Mouse (Mus musculus) MEL (cell line): ENCODE data around the gene Mms19. TPM values are rescaled to one million over a fixed set of nuclear protein-coding genes. Genes with fewer than 3 reads are reported as not detected.
A peak's percentile ranks its signal among the peaks of the same experiment; 100 is the strongest.

Source experiments
- DNase-seq: peaks from one replicate; pipeline ENCODE4 v3.0.0; 2011; ENCODE audit warnings: low read depth, low spot score
- H3K27ac ChIP-seq: 2 replicates; pipeline ENCODE4 v1.5.1; 2012; ENCODE audit warnings: low read depth, mild to moderate bottlenecking, control low read depth, low read length, moderate library complexity; ENCODE audit not compliant: control insufficient read depth
- H3K27me3 ChIP-seq, 2 experiments: fragments of 150-350 bp in 1 of 2; sonication (generic) in 1 of 2; 2 replicates each; pipeline ENCODE4 v1.6.1; 2012; ENCODE audit warnings: low read length in 2 of 2, mild to moderate bottlenecking in 2 of 2, improper control_type of control experiment in 1 of 2, moderate library complexity in 1 of 2; ENCODE audit not compliant: insufficient read depth in 2 of 2, control insufficient read depth in 1 of 2
- H3K36me3 ChIP-seq, 2 experiments: 2 replicates each; pipeline ENCODE4 v1.6.1; 2012 to 2014; ENCODE audit warnings: low read length in 2 of 2, improper control_type of control experiment in 1 of 2, inconsistent platforms in 1 of 2, mild to moderate bottlenecking in 1 of 2; ENCODE audit not compliant: insufficient read depth in 2 of 2, control insufficient read depth in 1 of 2
- H3K4me1 ChIP-seq, 2 experiments: fragments of 150-350 bp in 1 of 2; sonication (generic) in 1 of 2; 2 replicates each; pipeline ENCODE4 v1.6.1; 2012; ENCODE audit warnings: low read length in 2 of 2, improper control_type of control experiment in 1 of 2, mild to moderate bottlenecking in 1 of 2; ENCODE audit not compliant: insufficient read depth in 2 of 2, control insufficient read depth in 1 of 2
- H3K4me3 ChIP-seq, 2 experiments: fragments of 150-350 bp in 1 of 2; sonication (generic) in 1 of 2; 2 replicates each; pipeline ENCODE4 v1.5.1; 2012; ENCODE audit warnings: low read depth in 2 of 2, low read length in 2 of 2, mild to moderate bottlenecking in 2 of 2, moderate library complexity in 2 of 2, control low read depth in 1 of 2, improper control_type of control experiment in 1 of 2; ENCODE audit not compliant: control insufficient read depth in 1 of 2, insufficient read depth in 1 of 2
- H3K79me2 ChIP-seq: 2 replicates; pipeline ENCODE4 v1.6.1; 2012; ENCODE audit warnings: mild to moderate bottlenecking, low read length, moderate library complexity; ENCODE audit not compliant: control insufficient read depth, poor library complexity, insufficient read depth
- H3K9ac ChIP-seq: 2 replicates; pipeline ENCODE4 v1.6.1; 2012; ENCODE audit warnings: low read depth, mild to moderate bottlenecking, control low read depth, low read length, moderate library complexity; ENCODE audit not compliant: control insufficient read depth, poor library complexity, severe bottlenecking
- H3K9me3 ChIP-seq: fragments of 150-350 bp; sonication (generic); replicated peaks from 2 replicates; pipeline ENCODE4 v1.6.1; 2012; ENCODE audit warnings: mild to moderate bottlenecking, low read length, improper control_type of control experiment, moderate library complexity; ENCODE audit not compliant: insufficient read depth
- BHLHE40 ChIP-seq: IDR thresholded peaks from 2 replicates; pipeline ENCODE4 v1.6.1; 2012; ENCODE audit warnings: low read depth, mild to moderate bottlenecking, inconsistent platforms, low read length, improper control_type of control experiment, borderline replicate concordance
- CHD2 ChIP-seq: IDR thresholded peaks from 2 replicates; pipeline ENCODE4 v1.6.1; 2011; ENCODE audit warnings: low read length, improper control_type of control experiment
- CTCF ChIP-seq, 3 experiments: IDR thresholded peaks in 2 of 3; conservative IDR thresholded peaks in 1 of 3; 2 replicates each; pipeline ENCODE4 v1.5.1; 2011 to 2012; ENCODE audit warnings: low read length in 3 of 3, low read depth in 2 of 3, mild to moderate bottlenecking in 2 of 3, improper control_type of control experiment in 1 of 3, inconsistent platforms in 1 of 3, mixed read lengths in 1 of 3, moderate library complexity in 1 of 3; ENCODE audit not compliant: control insufficient read depth in 1 of 3, insufficient read depth in 1 of 3, poor library complexity in 1 of 3, severe bottlenecking in 1 of 3
- E2F4 ChIP-seq: IDR thresholded peaks from 2 replicates; pipeline ENCODE4 v1.6.1; 2011; ENCODE audit warnings: low read depth, low read length, improper control_type of control experiment, borderline replicate concordance
- ELF1 ChIP-seq: IDR thresholded peaks from 2 replicates; pipeline ENCODE4 v1.6.1; 2014; ENCODE audit warnings: low read depth, mild to moderate bottlenecking, inconsistent platforms, low read length, improper control_type of control experiment, moderate library complexity
- EP300 ChIP-seq, 2 experiments: IDR thresholded peaks; 2 replicates each; pipeline ENCODE4 v1.6.1; 2011; ENCODE audit warnings: improper control_type of control experiment in 2 of 2, low read length in 2 of 2, low read depth in 1 of 2, mild to moderate bottlenecking in 1 of 2
- ETS1 ChIP-seq: IDR thresholded peaks from 2 replicates; pipeline ENCODE4 v1.6.1; 2012; ENCODE audit warnings: low read depth, mild to moderate bottlenecking, inconsistent platforms, low read length, improper control_type of control experiment, moderate library complexity
- JUND ChIP-seq: IDR thresholded peaks from 2 replicates; pipeline ENCODE4 v1.6.1; 2011; ENCODE audit warnings: low read depth, mild to moderate bottlenecking, improper control_type of control experiment, low read length
- KAT2A ChIP-seq: conservative IDR thresholded peaks from 2 replicates; pipeline ENCODE4 v1.6.1; 2012; ENCODE audit warnings: low read depth, low read length, improper control_type of control experiment, inconsistent platforms
- MAFK ChIP-seq: IDR thresholded peaks from 2 replicates; pipeline ENCODE4 v1.6.1; 2011; ENCODE audit warnings: low read depth, mild to moderate bottlenecking, low read length, improper control_type of control experiment, borderline replicate concordance
- MAX ChIP-seq: IDR thresholded peaks from 2 replicates; pipeline ENCODE4 v1.6.1; 2011; ENCODE audit warnings: low read length, improper control_type of control experiment
- MAZ ChIP-seq: IDR thresholded peaks from 2 replicates; pipeline ENCODE4 v1.6.1; 2012; ENCODE audit warnings: low read depth, mild to moderate bottlenecking, inconsistent platforms, low read length, improper control_type of control experiment
- MEF2A ChIP-seq: IDR thresholded peaks from 2 replicates; pipeline ENCODE4 v1.6.1; 2014; ENCODE audit warnings: low read depth, mild to moderate bottlenecking, inconsistent platforms, low read length, improper control_type of control experiment; ENCODE audit not compliant: poor library complexity, insufficient replicate concordance, severe bottlenecking; ENCODE audit errors: extremely low read depth
- MXI1 ChIP-seq: IDR thresholded peaks from 2 replicates; pipeline ENCODE4 v1.6.1; 2011; ENCODE audit warnings: mild to moderate bottlenecking, low read depth, low read length, improper control_type of control experiment
- MYC ChIP-seq: IDR thresholded peaks from 2 replicates; pipeline ENCODE4 v1.6.1; 2011; ENCODE audit warnings: low read depth, mild to moderate bottlenecking, low read length, improper control_type of control experiment, moderate library complexity
- NRF1 ChIP-seq: IDR thresholded peaks from 2 replicates; pipeline ENCODE4 v1.6.1; 2014; ENCODE audit warnings: low read depth, mild to moderate bottlenecking, inconsistent platforms, low read length, improper control_type of control experiment, moderate library complexity; ENCODE audit not compliant: poor library complexity, insufficient read depth, severe bottlenecking
- POLR2AphosphoS2 ChIP-seq: IDR thresholded peaks from 2 replicates; pipeline ENCODE4 v1.6.1; 2011; ENCODE audit warnings: low read length, improper control_type of control experiment
- RCOR1 ChIP-seq: IDR thresholded peaks from 2 replicates; pipeline ENCODE4 v1.6.1; 2012; ENCODE audit warnings: low read depth, mild to moderate bottlenecking, inconsistent platforms, low read length, improper control_type of control experiment
- SIN3A ChIP-seq: IDR thresholded peaks from 2 replicates; pipeline ENCODE4 v1.6.1; 2012; ENCODE audit warnings: low read length, improper control_type of control experiment, inconsistent platforms
- SMC3 ChIP-seq: IDR thresholded peaks from 2 replicates; pipeline ENCODE4 v1.6.1; 2011; ENCODE audit warnings: low read depth, low read length, improper control_type of control experiment
- TAL1 ChIP-seq: IDR thresholded peaks from 2 replicates; pipeline ENCODE4 v1.6.1; 2012; ENCODE audit warnings: mild to moderate bottlenecking, inconsistent platforms, low read length, moderate library complexity, mixed read lengths
- TBP ChIP-seq: IDR thresholded peaks from 2 replicates; pipeline ENCODE4 v1.8.0; 2011; ENCODE audit warnings: low read depth, low read length, improper control_type of control experiment
- UBTF ChIP-seq: IDR thresholded peaks from 2 replicates; pipeline ENCODE4 v1.6.1; 2012; ENCODE audit warnings: low read depth, mild to moderate bottlenecking, inconsistent platforms, low read length, improper control_type of control experiment, moderate library complexity, borderline replicate concordance; ENCODE audit not compliant: insufficient read depth
- USF1 ChIP-seq: IDR thresholded peaks from 2 replicates; pipeline ENCODE4 v1.6.1; 2014; ENCODE audit warnings: low read depth, mild to moderate bottlenecking, inconsistent platforms, low read length, improper control_type of control experiment, moderate library complexity
- USF2 ChIP-seq, 2 experiments: IDR thresholded peaks; 2 replicates each; pipeline ENCODE4 v1.6.1; 2011 to 2012; ENCODE audit warnings: improper control_type of control experiment in 2 of 2, low read length in 2 of 2, borderline replicate concordance in 1 of 2, inconsistent platforms in 1 of 2, low read depth in 1 of 2, mild to moderate bottlenecking in 1 of 2; ENCODE audit not compliant: insufficient read depth in 1 of 2
- ZKSCAN1 ChIP-seq: IDR thresholded peaks from 2 replicates; pipeline ENCODE4 v1.6.1; 2012; ENCODE audit warnings: low read depth, mild to moderate bottlenecking, inconsistent platforms, low read length, improper control_type of control experiment, moderate library complexity
- ZMIZ1 ChIP-seq: IDR thresholded peaks from 2 replicates; pipeline ENCODE4 v1.6.1; 2012; ENCODE audit warnings: low read depth, mild to moderate bottlenecking, inconsistent platforms, low read length, improper control_type of control experiment, moderate library complexity
- ZNF384 ChIP-seq: IDR thresholded peaks from 2 replicates; pipeline ENCODE4 v1.6.1; 2012; ENCODE audit warnings: low read depth, mild to moderate bottlenecking, inconsistent platforms, low read length, improper control_type of control experiment
- polyA plus RNA-seq, 2 experiments: library from polyadenylated mRNA; stranded (reverse) in 1 of 2; unstranded in 1 of 2; fragments of >175 nt in 1 of 2; fragments of >200 nt in 1 of 2; gene quantifications; 2 replicates each; pipeline versions ENCODE4 v1.2.1 to v1.2.4; 2012; ENCODE audit warnings: low replicate concordance in 2 of 2, low read depth in 1 of 2; ENCODE audit not compliant: insufficient read length in 2 of 2, insufficient read depth in 1 of 2, missing spikeins in 1 of 2
- total RNA-seq: library from RNA; depleted of rRNA; stranded (reverse); fragments of 300-350 nt; gene quantifications from 2 replicates; pipeline ENCODE4 v1.2.3, GENCODE M21; 2012

Gene Mms19
- total and polyA plus RNA-seq, 3 experiments, result 25.6 to 88.6 TPM; not detected in 1

DNA sequence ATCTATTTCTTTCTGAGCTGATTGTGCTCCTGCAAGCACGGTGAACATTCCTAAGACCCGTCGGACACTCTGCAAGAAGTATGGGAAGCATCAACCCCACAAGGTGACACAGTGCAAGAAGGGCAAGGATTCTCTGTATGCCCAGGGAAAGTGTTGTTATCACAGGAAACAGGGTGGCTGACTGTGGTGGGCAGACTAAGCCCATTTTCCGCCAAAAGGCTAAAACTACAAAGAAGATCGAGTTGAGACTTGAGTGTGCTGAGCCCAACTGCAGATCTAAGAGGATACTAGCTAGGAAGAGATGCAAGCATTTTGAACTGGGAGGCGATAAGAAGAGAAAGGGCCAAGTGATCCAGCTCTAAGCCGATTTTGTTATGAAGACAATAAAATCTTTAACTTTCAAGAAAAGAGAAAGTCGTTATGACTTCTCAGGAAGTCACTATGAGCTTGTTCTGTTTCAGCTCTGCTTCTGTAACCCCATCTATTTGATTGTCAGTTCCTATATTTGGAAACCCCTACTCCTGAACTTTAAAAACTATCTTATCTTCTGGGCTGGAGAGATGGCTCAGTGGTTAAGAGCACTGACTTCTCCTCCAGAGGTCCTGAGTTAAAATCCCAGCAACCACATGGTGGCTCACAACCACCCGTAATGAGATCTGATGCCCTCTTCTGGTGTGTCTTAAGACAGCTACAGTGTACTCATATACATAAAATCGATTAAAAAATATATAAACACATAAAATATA lies 77.9 kb downstream of the Mms19 start:
- no peak for TF ChIP-seq ZMIZ1
- TF ChIP-seq MYC, result peak; percentile 66; the same call in 1 of the 2 replicates
- no peak for TF ChIP-seq POLR2AphosphoS2
- TF ChIP-seq MAX, result no peak
- TF ChIP-seq JUND, result no peak
- peak in 1 of 3 experiments; percentile 36; a peak in 1 of 6 replicates for TF ChIP-seq CTCF (IDR thresholded peaks at IDR 0.05 in 2 of 3, conservative IDR thresholded peaks at IDR 0.05 in 1 of 3; ENCODE audit: control insufficient read depth in 1 of 3, insufficient read depth in 1 of 3, low read depth in 2 of 3, low read length in 3 of 3, poor library complexity in 1 of 3, severe bottlenecking in 1 of 3)
- no peak for TF ChIP-seq SMC3
- TF ChIP-seq EP300 (IDR thresholded peaks at IDR 0.05; ENCODE audit: low read depth in 1 of 2, low read length in 2 of 2), result peak; percentile 8 to 46; a peak in 2 of 4 replicates
- TF ChIP-seq ETS1, result peak; percentile 21; the same call in 1 of the 2 replicates
- TF ChIP-seq RCOR1, result peak; percentile 38; the same call in 1 of the 2 replicates
- TF ChIP-seq USF1, result no peak
- peak; percentile 30; the same call in 1 of the 2 replicates for TF ChIP-seq MXI1
- peak; percentile 64 for TF ChIP-seq TAL1
- TF ChIP-seq BHLHE40, result no peak
- no peak for TF ChIP-seq CHD2
- TF ChIP-seq TBP, result peak; percentile 60; the same call in 1 of the 2 replicates
- H3K4me1 ChIP-seq, result peaks cover 13 to 60% of the 10 kb centered on the region in 2 experiments
- H3K4me3 ChIP-seq, result peak overlapping the region in 1 of 2 experiments; percentile 12; a peak in 2 of 4 replicates
- peak; percentile 72 for DNase-seq
- 0 out of 2 replicates have a peak overlapping the region, but pooled peaks have one; percentile 5 for H3K9ac ChIP-seq
- H3K79me2 ChIP-seq, result no peaks in the 10 kb centered on the region
- H3K27ac ChIP-seq, result peak overlapping the region; percentile 35; the same call in 1 of the 2 replicates
- H3K36me3 ChIP-seq, result peaks cover 0 to 48% of the 10 kb centered on the region in 2 experiments; a peak in 2 of 4 replicates
- H3K27me3 ChIP-seq, result no peaks in the 10 kb centered on the region
- no peaks in the 10 kb centered on the region for H3K9me3 ChIP-seq

- Histone ChIP-seq H3K9ac (no peak overlapping the region), H3K9me3 (no peaks in the 10 kb centered on the region), H3K4me3 (no peak overlapping the region), H3K79me2 (no peaks in the 10 kb centered on the region), H3K27me3 (no peaks in the 10 kb centered on the region), H3K27ac (no peak overlapping the region), H3K4me1 (peaks cover 9 to 47% of the 10 kb centered on the region in 2 experiments), H3K36me3 (peaks cover 0 to 39% of the 10 kb centered on the region in 2 experiments; a peak in 2 of 4 replicates)
- DNase-seq, result peak; percentile 99
- TF ChIP-seq MAFK (0 out of 2 replicates have a peak, but pooled peaks have one; percentile 63), MXI1 (peak; percentile 89), BHLHE40 (peak; percentile 31; the same call in 1 of the 2 replicates), MAZ (peak; percentile 84; the same call in 1 of the 2 replicates), USF2 (IDR thresholded peaks at IDR 0.05; ENCODE audit: borderline replicate concordance in 1 of 2, insufficient read depth in 1 of 2, low read depth in 1 of 2, low read length in 2 of 2) (no peak), ELF1 (peak; percentile 90), SMC3 (no peak), EP300 (IDR thresholded peaks at IDR 0.05; ENCODE audit: low read depth in 1 of 2, low read length in 2 of 2) (peak; percentile 78), SIN3A (peak; percentile 86), MEF2A (no peak), KAT2A (no peak), ZKSCAN1 (no peak), MAX (0 out of 2 replicates have a peak, but pooled peaks have one; percentile 52), UBTF (no peak), NRF1 (no peak), ZMIZ1 (no peak), E2F4 (no peak), ZNF384 (0 out of 2 replicates have a peak, but pooled peaks have one; percentile 28)
Measured at GRCm38 (mm10) chr19:41901696-41902095, 79.3 kb downstream of the Mms19 start.
